ENCODE assay signal across 1 mouse cellular context in genomic region chr11:69629802-69630201, GRCm38 (mm10).
A peak's percentile ranks its signal among the peaks of the same experiment; 100 is the strongest.
TF ChIP-seq lines count a peak whose summit lies in the region.

No protein-coding gene starts in this region.

TF ChIP-seq in MEL, 35 proteins besides CTCF, POLR2A, EP300 and RAD21:
- no peak for TF ChIP-seq MYB (IDR thresholded peaks at IDR 0.05; ENCODE audit: low read depth, low read length)
- 0 out of 2 replicates have a peak, but pooled peaks have one; percentile 4 for TF ChIP-seq RCOR1 (IDR thresholded peaks at IDR 0.05; ENCODE audit: low read depth, low read length)
- no peak for TF ChIP-seq ELF1 (IDR thresholded peaks at IDR 0.05; ENCODE audit: low read depth, low read length)
- no peak for TF ChIP-seq NELFE (IDR thresholded peaks at IDR 0.05; ENCODE audit: low read depth, low read length)
- no peak for TF ChIP-seq NRF1 (IDR thresholded peaks at IDR 0.05; ENCODE audit: insufficient read depth, low read depth, low read length, poor library complexity, severe bottlenecking)
- TF ChIP-seq MAZ (IDR thresholded peaks at IDR 0.05; ENCODE audit: low read depth, low read length) = no peak
- TF ChIP-seq ZNF384 (IDR thresholded peaks at IDR 0.05; ENCODE audit: low read depth, low read length) = no peak
- TF ChIP-seq USF2 (IDR thresholded peaks at IDR 0.05; ENCODE audit: borderline replicate concordance in 1 of 2, insufficient read depth in 1 of 2, low read depth in 1 of 2, low read length in 2 of 2) = no peak
- TF ChIP-seq TAL1 (IDR thresholded peaks at IDR 0.05; ENCODE audit: low read length) = no peak
- TF ChIP-seq ZKSCAN1 (IDR thresholded peaks at IDR 0.05; ENCODE audit: low read depth, low read length) = no peak
- peak; percentile 63 for TF ChIP-seq SMC3 (IDR thresholded peaks at IDR 0.05; ENCODE audit: low read depth, low read length)
- no peak for TF ChIP-seq KAT2A (conservative IDR thresholded peaks at IDR 0.05; ENCODE audit: low read depth, low read length)
- no peak for TF ChIP-seq GATA1 (IDR thresholded peaks at IDR 0.05; ENCODE audit: low read depth, low read length)
- no peak for TF ChIP-seq JUND (IDR thresholded peaks at IDR 0.05; ENCODE audit: low read depth, low read length)
- no peak for TF ChIP-seq MAFK (IDR thresholded peaks at IDR 0.05; ENCODE audit: borderline replicate concordance, low read depth, low read length)
- TF ChIP-seq MXI1 (IDR thresholded peaks at IDR 0.05; ENCODE audit: low read depth, low read length) = no peak
- TF ChIP-seq MAX (IDR thresholded peaks at IDR 0.05; ENCODE audit: low read length) = no peak
- 0 out of 2 replicates have a peak, but pooled peaks have one; percentile 47 for TF ChIP-seq SIN3A (IDR thresholded peaks at IDR 0.05; ENCODE audit: low read length)
- no peak for TF ChIP-seq CHD2 (IDR thresholded peaks at IDR 0.05; ENCODE audit: low read length)
- TF ChIP-seq CHD1 (IDR thresholded peaks at IDR 0.05; ENCODE audit: low read depth, low read length) = no peak
- no peak for TF ChIP-seq ETS1 (IDR thresholded peaks at IDR 0.05; ENCODE audit: low read depth, low read length)
- TF ChIP-seq HCFC1 (IDR thresholded peaks at IDR 0.05; ENCODE audit: low read depth, low read length) = 0 out of 2 replicates have a peak, but pooled peaks have one; percentile 54
- 0 out of 2 replicates have a peak, but pooled peaks have one; percentile 28 for TF ChIP-seq ZC3H11A (IDR thresholded peaks at IDR 0.05; ENCODE audit: low read depth, low read length)
- TF ChIP-seq GABPA (IDR thresholded peaks at IDR 0.05; ENCODE audit: low read depth, low read length) = no peak
- TF ChIP-seq TBP (IDR thresholded peaks at IDR 0.05; ENCODE audit: low read depth, low read length) = no peak
- no peak for TF ChIP-seq E2F4 (IDR thresholded peaks at IDR 0.05; ENCODE audit: borderline replicate concordance, low read depth, low read length)
- no peak for TF ChIP-seq USF1 (IDR thresholded peaks at IDR 0.05; ENCODE audit: low read depth, low read length)
- TF ChIP-seq TCF12 (IDR thresholded peaks at IDR 0.05; ENCODE audit: low read depth, low read length) = no peak
- TF ChIP-seq POLR2AphosphoS5 (IDR thresholded peaks at IDR 0.05; ENCODE audit: borderline replicate concordance, low read depth, low read length) = no peak
- no peak for TF ChIP-seq ZMIZ1 (IDR thresholded peaks at IDR 0.05; ENCODE audit: low read depth, low read length)
- TF ChIP-seq BHLHE40 (IDR thresholded peaks at IDR 0.05; ENCODE audit: borderline replicate concordance, low read depth, low read length) = no peak
- 0 out of 2 replicates have a peak, but pooled peaks have one; percentile 52 for TF ChIP-seq MYC (IDR thresholded peaks at IDR 0.05; ENCODE audit: low read depth, low read length)
- no peak for TF ChIP-seq UBTF (IDR thresholded peaks at IDR 0.05; ENCODE audit: borderline replicate concordance, insufficient read depth, low read depth, low read length)
- TF ChIP-seq MEF2A (IDR thresholded peaks at IDR 0.05; ENCODE audit: extremely low read depth, insufficient replicate concordance, low read depth, low read length, poor library complexity, severe bottlenecking) = no peak
- TF ChIP-seq POLR2AphosphoS2 (IDR thresholded peaks at IDR 0.05; ENCODE audit: low read length) = no peak
